Mouse (Mus musculus) neural tube, embryonic 15.5 days (tissue): ENCODE data around the gene Cacna1c. TPM values are rescaled to one million over a fixed set of nuclear protein-coding genes. Genes with fewer than 3 reads are reported as not detected.

Experiments
- ATAC-seq: fragments of 200-750 bp; cut with Nextera tagmentation; 2 replicates; pipeline ENCODE4 v1.8.0; 2017; ENCODE audit warnings: mild to moderate bottlenecking, moderate TSS enrichment, moderate library complexity; ENCODE audit not compliant: low FRiP score
- H3K27ac ChIP-seq: fragments of 300-500 bp; sonication (generic); replicated peaks from 2 replicates; pipeline ENCODE4 v1.5.1; 2015; ENCODE audit warnings: mild to moderate bottlenecking, inconsistent platforms
- H3K27me3 ChIP-seq: fragments of 300-500 bp; sonication (generic); replicated peaks from 2 replicates; pipeline ENCODE4 v1.6.1; 2015; ENCODE audit warnings: inconsistent platforms
- H3K36me3 ChIP-seq: fragments of 300-500 bp; sonication (generic); 2 replicates; pipeline ENCODE4 v1.6.1; 2015; ENCODE audit warnings: inconsistent platforms
- H3K4me1 ChIP-seq: fragments of 300-500 bp; sonication (generic); 2 replicates; pipeline ENCODE4 v1.6.1; 2015; ENCODE audit warnings: inconsistent platforms
- H3K4me2 ChIP-seq: fragments of 300-500 bp; sonication (generic); 2 replicates; pipeline ENCODE4 v1.6.1; 2015; ENCODE audit warnings: inconsistent platforms, mild to moderate bottlenecking, moderate library complexity
- H3K4me3 ChIP-seq: fragments of 300-500 bp; sonication (generic); replicated peaks from 2 replicates; pipeline ENCODE4 v1.5.1; 2015; ENCODE audit warnings: mild to moderate bottlenecking, inconsistent platforms
- H3K9ac ChIP-seq: fragments of 300-500 bp; sonication (generic); replicated peaks from 2 replicates; pipeline ENCODE4 v1.6.1; 2015; ENCODE audit warnings: mild to moderate bottlenecking, inconsistent platforms
- H3K9me3 ChIP-seq: fragments of 300-500 bp; sonication (generic); replicated peaks from 2 replicates; pipeline ENCODE4 v1.6.1; 2016; ENCODE audit warnings: inconsistent platforms
- WGBS: fragments of 180-500 bp; shearing (Covaris S2); methylation state at CpG from one replicate; pipeline ENCODE4 v1.1.7; 2015; ENCODE audit warnings: mixed read lengths; 5-methylcytosine and 5-hydroxymethylcytosine counted together
- polyA plus RNA-seq: library from polyadenylated mRNA; unstranded; fragments of >200 nt; fragmentation: Nextera tagmentation; extraction: Ambion mirVana; gene quantifications from 2 replicates; pipeline ENCODE4 v1.2.1, GENCODE M21; 2015

Gene Cacna1c
- polyA plus RNA-seq, 1 experiment from 2014 or later: 7.4 TPM

GRCm38 (mm10) chr6:118771121-118771520 lies 425.1 kb downstream of the Cacna1c start:
- ATAC-seq: no peak
- 89% methylated on average over 4 of the region's 4 CpGs for whole genome bisulfite sequencing
- no peak overlapping the region for H3K27ac ChIP-seq

GRCm38 (mm10) chr6:118770396-118770795 lies 425.8 kb downstream of the Cacna1c start:
- H3K4me1 ChIP-seq: no peaks in the 10 kb centered on the region
- 75% methylated on average over 6 of the region's 6 CpGs for WGBS
- peaks cover 3% of the 10 kb centered on the region; the same call in 1 of the 2 replicates for H3K36me3 ChIP-seq
- no peak overlapping the region for H3K4me2 ChIP-seq
- no peaks in the 10 kb centered on the region for H3K9me3 ChIP-seq
- ATAC-seq: no peak
- no peaks in the 10 kb centered on the region for H3K27me3 ChIP-seq
- H3K27ac ChIP-seq: no peak overlapping the region
- no peak overlapping the region for H3K4me3 ChIP-seq
- no peak overlapping the region for H3K9ac ChIP-seq

More at GRCm38 (mm10) chr6:118771121-118771520, 425.1 kb downstream of the Cacna1c start:
- Histone ChIP-seq H3K9ac (no peak overlapping the region), H3K4me3 (no peak overlapping the region), H3K9me3 (no peaks in the 10 kb centered on the region), H3K36me3 (peaks cover 3% of the 10 kb centered on the region; the same call in 1 of the 2 replicates), H3K4me2 (no peak overlapping the region), H3K27me3 (no peaks in the 10 kb centered on the region), H3K4me1 (no peaks in the 10 kb centered on the region)

GRCm38 (mm10) chr6:118769792-118770191 lies 426.4 kb downstream of the Cacna1c start:
- Histone ChIP-seq H3K4me3 (no peak overlapping the region), H3K4me2 (no peak overlapping the region), H3K27me3 (no peaks in the 10 kb centered on the region), H3K4me1 (no peaks in the 10 kb centered on the region), H3K9ac (no peak overlapping the region), H3K36me3 (peaks cover under 1% of the 10 kb centered on the region; the same call in 1 of the 2 replicates), H3K27ac (no peak overlapping the region), H3K9me3 (no peaks in the 10 kb centered on the region)
- 92% methylated on average over 8 of the region's 8 CpGs for WGBS
- ATAC-seq: no peak

- no peaks in the 10 kb centered on the region for H3K27me3 ChIP-seq
- H3K9ac ChIP-seq: no peak overlapping the region
- no peak overlapping the region for H3K4me2 ChIP-seq
- no peak overlapping the region for H3K4me3 ChIP-seq
- no peaks in the 10 kb centered on the region for H3K4me1 ChIP-seq
- no peaks in the 10 kb centered on the region for H3K36me3 ChIP-seq
- no peak overlapping the region for H3K27ac ChIP-seq
- 85% methylated on average over 6 of the region's 6 CpGs for WGBS
- ATAC-seq: no peak
- H3K9me3 ChIP-seq: no peaks in the 10 kb centered on the region
Observed at GRCm38 (mm10) chr6:118767698-118768097, 428.5 kb downstream of the Cacna1c start.

- Histone ChIP-seq H3K27me3 (no peaks in the 10 kb centered on the region), H3K4me2 (no peak overlapping the region), H3K9ac (no peak overlapping the region), H3K36me3 (peaks cover 3% of the 10 kb centered on the region; the same call in 1 of the 2 replicates), H3K9me3 (no peaks in the 10 kb centered on the region), H3K27ac (no peak overlapping the region), H3K4me3 (no peak overlapping the region), H3K4me1 (no peaks in the 10 kb centered on the region)
- no peak for ATAC-seq
- 77% methylated on average over 1 of the region's 1 CpGs for WGBS
Observed at GRCm38 (mm10) chr6:118765261-118765660, 431.0 kb downstream of the Cacna1c start.

- Histone ChIP-seq H3K4me2 (no peak overlapping the region), H3K4me1 (peaks cover 26% of the 10 kb centered on the region; the same call in 1 of the 2 replicates), H3K9ac (no peak overlapping the region), H3K36me3 (peaks cover 4% of the 10 kb centered on the region; the same call in 1 of the 2 replicates), H3K27me3 (no peaks in the 10 kb centered on the region), H3K27ac (no peak overlapping the region), H3K9me3 (no peaks in the 10 kb centered on the region), H3K4me3 (no peak overlapping the region)
- WGBS: 84% methylated on average over 5 of the region's 5 CpGs
- ATAC-seq: no peak
Observed at GRCm38 (mm10) chr6:118759015-118759414, 437.2 kb downstream of the Cacna1c start.

DNA sequence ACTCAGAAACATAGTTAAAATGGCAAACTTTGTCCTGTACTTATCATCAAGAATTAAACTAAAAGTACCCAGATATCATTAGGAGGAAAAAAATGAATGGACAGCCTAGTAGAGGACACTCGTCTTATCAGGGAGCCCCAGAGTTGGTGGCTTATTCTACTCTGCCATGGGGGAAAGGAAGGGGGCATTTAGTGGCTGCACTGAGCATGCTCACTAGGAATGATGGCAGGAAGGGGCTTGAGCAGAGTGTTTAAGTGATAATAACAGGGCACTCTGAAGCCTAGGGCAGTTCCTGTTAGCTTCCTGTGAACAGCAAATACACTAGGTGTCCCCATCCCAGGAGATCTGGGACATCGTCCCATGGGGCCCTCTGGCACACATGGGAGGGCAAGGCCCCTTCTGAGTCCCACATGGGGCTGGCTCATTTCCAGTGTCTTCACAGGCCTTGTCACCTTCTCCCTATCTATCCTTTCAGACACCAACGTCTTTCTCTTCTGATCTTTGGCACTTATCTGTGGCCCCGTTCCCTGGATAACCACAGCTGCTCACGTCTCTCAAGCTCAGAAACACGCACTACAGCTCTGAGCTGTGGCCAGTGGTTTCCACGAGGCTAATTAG lies 437.8 kb downstream of the Cacna1c start:
- no peaks in the 10 kb centered on the region for H3K27me3 ChIP-seq
- H3K9ac ChIP-seq: no peak overlapping the region
- H3K4me2 ChIP-seq: no peak overlapping the region
- no peaks in the 10 kb centered on the region for H3K9me3 ChIP-seq
- no peak overlapping the region for H3K4me3 ChIP-seq
- H3K27ac ChIP-seq: 0 out of 2 replicates have a peak overlapping the region, but pooled peaks have one; percentile 23
- peaks cover 27% of the 10 kb centered on the region; the same call in 1 of the 2 replicates for H3K4me1 ChIP-seq
- H3K36me3 ChIP-seq: peaks cover 4% of the 10 kb centered on the region; the same call in 1 of the 2 replicates
- WGBS: 68% methylated on average over 7 of the region's 7 CpGs
- no peak for ATAC-seq

DNA sequence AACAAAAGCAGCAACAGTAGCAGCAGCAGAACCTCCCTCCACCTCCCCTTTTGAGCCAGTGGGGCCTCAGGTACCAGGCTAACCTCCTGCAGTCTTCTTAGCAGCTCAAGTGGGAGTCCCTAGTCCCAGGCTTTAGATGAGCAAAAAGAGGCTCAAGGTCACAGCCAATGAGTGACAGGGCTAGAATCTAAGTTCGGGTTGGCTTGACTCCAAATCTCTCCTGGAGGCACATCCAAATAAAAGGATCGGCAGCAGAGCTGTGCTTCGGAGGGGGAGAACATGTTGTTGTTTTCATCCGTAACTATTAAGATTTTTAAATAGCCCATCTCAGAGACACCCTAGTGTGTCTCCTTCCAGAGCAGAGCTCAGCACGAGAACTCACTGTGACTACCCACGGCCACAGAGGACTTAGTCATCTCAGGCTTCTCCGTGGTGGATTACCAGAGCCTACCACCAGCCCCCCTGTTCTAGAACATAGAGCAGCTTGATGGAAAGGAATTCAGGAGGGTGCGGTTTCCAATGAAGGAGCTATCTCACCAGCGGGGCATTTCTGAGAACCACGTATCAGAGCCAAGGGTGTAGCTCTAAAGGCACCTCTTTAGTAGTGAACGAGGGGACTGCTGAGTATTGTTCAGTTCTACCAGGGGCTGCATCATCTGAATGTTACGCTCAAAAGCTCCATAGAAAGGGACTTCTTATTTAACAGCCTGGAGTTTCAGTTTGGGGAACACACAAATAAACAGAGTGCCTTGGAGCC lies 438.5 kb downstream of the Cacna1c start:
- H3K4me1 ChIP-seq: peaks cover 30% of the 10 kb centered on the region; the same call in 1 of the 2 replicates
- no peaks in the 10 kb centered on the region for H3K9me3 ChIP-seq
- 70% methylated on average over 12 of the region's 12 CpGs for WGBS
- no peaks in the 10 kb centered on the region for H3K27me3 ChIP-seq
- no peak for ATAC-seq
- H3K9ac ChIP-seq: no peak overlapping the region
- H3K4me3 ChIP-seq: no peak overlapping the region
- H3K4me2 ChIP-seq: no peak overlapping the region
- H3K36me3 ChIP-seq: peaks cover 4% of the 10 kb centered on the region; the same call in 1 of the 2 replicates
- H3K27ac ChIP-seq: no peak overlapping the region

- ATAC-seq: no peak
- 8% methylated on average over 4 of the region's 4 CpGs for WGBS
Observed at GRCm38 (mm10) chr6:118756511-118756910, 439.7 kb downstream of the Cacna1c start.

GRCm38 (mm10) chr6:118755768-118756167 lies 440.4 kb downstream of the Cacna1c start:
- Histone ChIP-seq H3K27me3 (no peaks in the 10 kb centered on the region), H3K4me1 (peaks cover 30% of the 10 kb centered on the region; the same call in 1 of the 2 replicates), H3K27ac (no peak overlapping the region), H3K9ac (no peak overlapping the region), H3K4me2 (no peak overlapping the region), H3K4me3 (no peak overlapping the region), H3K9me3 (no peaks in the 10 kb centered on the region), H3K36me3 (peaks cover 17% of the 10 kb centered on the region)
- no peak for ATAC-seq
- WGBS: 89% methylated on average over 5 of the region's 5 CpGs

More at GRCm38 (mm10) chr6:118756511-118756910, 439.7 kb downstream of the Cacna1c start:
- H3K27me3 ChIP-seq: no peaks in the 10 kb centered on the region
- no peak overlapping the region for H3K4me3 ChIP-seq
- no peak overlapping the region for H3K9ac ChIP-seq
- peaks cover 10% of the 10 kb centered on the region for H3K36me3 ChIP-seq
- no peak overlapping the region for H3K27ac ChIP-seq
- peaks cover 30% of the 10 kb centered on the region; the same call in 1 of the 2 replicates for H3K4me1 ChIP-seq
- no peak overlapping the region for H3K4me2 ChIP-seq
- no peaks in the 10 kb centered on the region for H3K9me3 ChIP-seq

GRCm38 (mm10) chr6:118754439-118754838 lies 441.8 kb downstream of the Cacna1c start:
- no peaks in the 10 kb centered on the region for H3K27me3 ChIP-seq
- H3K9ac ChIP-seq: no peak overlapping the region
- H3K4me2 ChIP-seq: no peak overlapping the region
- 78% methylated on average over 3 of the region's 3 CpGs for WGBS
- peaks cover 30% of the 10 kb centered on the region; the same call in 1 of the 2 replicates for H3K4me1 ChIP-seq
- no peak for ATAC-seq
- no peaks in the 10 kb centered on the region for H3K9me3 ChIP-seq
- H3K4me3 ChIP-seq: no peak overlapping the region
- H3K27ac ChIP-seq: no peak overlapping the region
- H3K36me3 ChIP-seq: peaks cover 18% of the 10 kb centered on the region

DNA sequence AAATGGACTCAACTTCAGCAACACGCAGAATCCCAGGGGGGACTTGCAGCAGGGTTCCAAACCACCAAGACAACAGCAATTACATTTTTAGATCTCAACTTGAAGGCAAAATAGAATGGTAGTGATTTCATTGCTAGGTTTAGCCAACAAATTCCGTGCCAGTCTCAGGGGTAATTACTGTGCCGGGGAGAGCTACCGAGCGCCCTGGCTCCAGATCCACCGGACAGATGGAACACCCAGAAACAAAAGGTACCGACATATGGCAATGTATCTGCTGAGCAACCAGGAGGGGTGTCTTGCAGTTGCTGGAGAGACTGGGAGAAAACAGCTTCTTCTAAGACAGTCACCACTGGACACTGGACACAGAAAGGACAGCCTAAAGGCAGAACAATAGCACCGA lies 442.4 kb downstream of the Cacna1c start:
- H3K36me3 ChIP-seq: peaks cover 18% of the 10 kb centered on the region
- H3K27me3 ChIP-seq: no peaks in the 10 kb centered on the region
- H3K4me1 ChIP-seq: peaks cover 25% of the 10 kb centered on the region; the same call in 1 of the 2 replicates
- 57% methylated on average over 8 of the region's 8 CpGs for WGBS
- no peaks in the 10 kb centered on the region for H3K9me3 ChIP-seq
- ATAC-seq: no peak
- H3K27ac ChIP-seq: no peak overlapping the region
- H3K4me2 ChIP-seq: no peak overlapping the region
- no peak overlapping the region for H3K4me3 ChIP-seq
- no peak overlapping the region for H3K9ac ChIP-seq
